Mouse (Mus musculus): ENCODE measurements at regions not wholly inside any gene's neighbourhood (a gene's known extent, or its start where the extent isn't known, plus 50 kb on each side); places are given as distances from the start of the nearest gene placed in this dataset.

- H3K4me1 ChIP-seq, result peaks cover 7% of the 10 kb centered on the region
- no peaks in the 10 kb centered on the region for H3K36me3 ChIP-seq
- no peak overlapping the region for H3K9ac ChIP-seq
- H3K4me2 ChIP-seq (replicated peaks), result no peak overlapping the region
- 0 out of 2 replicates have a peak, but pooled peaks have one; percentile 67 for ATAC-seq (ENCODE audit: low FRiP score)
- H3K4me3 ChIP-seq, result no peak overlapping the region
- H3K9me3 ChIP-seq (replicated peaks), result no peaks in the 10 kb centered on the region
- no peak overlapping the region for H3K27ac ChIP-seq
- WGBS, result 23% methylated on average over 6 of the region's 6 CpGs
- H3K27me3 ChIP-seq, result peaks cover 5% of the 10 kb centered on the region; the same call in 1 of the 2 replicates
These were observed 120.4 kb upstream of the Opcml start for GRCm38 (mm10) chr9:27670032-27670740.

- no peak for ATAC-seq (ENCODE audit: low FRiP score)
- H3K4me3 ChIP-seq, result no peak overlapping the region
- H3K27ac ChIP-seq, result no peak overlapping the region
- H3K4me1 ChIP-seq, result no peaks in the 10 kb centered on the region
- no peak overlapping the region for H3K4me2 ChIP-seq (replicated peaks)
- no peaks in the 10 kb centered on the region for H3K9me3 ChIP-seq (replicated peaks)
- H3K27me3 ChIP-seq, result no peaks in the 10 kb centered on the region
- H3K9ac ChIP-seq, result no peak overlapping the region
- no peaks in the 10 kb centered on the region for H3K36me3 ChIP-seq
These were observed 105.2 kb upstream of the Opcml start for GRCm38 (mm10) chr9:27685325-27685724.

GRCm38 (mm10) chr9:27691616-27692015, 99.0 kb upstream of the Opcml start:
- Histone ChIP-seq H3K27me3 (no peaks in the 10 kb centered on the region), H3K4me1 (no peaks in the 10 kb centered on the region), H3K36me3 (no peaks in the 10 kb centered on the region), H3K27ac (no peak overlapping the region), H3K9ac (no peak overlapping the region), H3K4me3 (no peak overlapping the region), H3K4me2 (replicated peaks) (no peak overlapping the region), H3K9me3 (replicated peaks) (no peaks in the 10 kb centered on the region)
- 76% methylated on average over 4 of the region's 4 CpGs for WGBS
- ATAC-seq (ENCODE audit: low FRiP score), result no peak

GRCm38 (mm10) chr9:27692751-27693150, 97.8 kb upstream of the Opcml start:
- H3K4me3 ChIP-seq, result no peak overlapping the region
- no peak overlapping the region for H3K4me2 ChIP-seq (replicated peaks)
- no peaks in the 10 kb centered on the region for H3K9me3 ChIP-seq (replicated peaks)
- WGBS, result 89% methylated on average over 3 of the region's 3 CpGs
- H3K9ac ChIP-seq, result no peak overlapping the region
- no peak overlapping the region for H3K27ac ChIP-seq
- no peaks in the 10 kb centered on the region for H3K4me1 ChIP-seq
- no peaks in the 10 kb centered on the region for H3K36me3 ChIP-seq
- no peaks in the 10 kb centered on the region for H3K27me3 ChIP-seq
- no peak for ATAC-seq (ENCODE audit: low FRiP score)

GRCm38 (mm10) chr9:27694805-27695593, 95.6 kb upstream of the Opcml start:
- no peak overlapping the region for H3K27ac ChIP-seq
- H3K9me3 ChIP-seq (replicated peaks), result no peaks in the 10 kb centered on the region
- H3K9ac ChIP-seq, result no peak overlapping the region
- ATAC-seq (ENCODE audit: low FRiP score), result no peak
- WGBS, result 82% methylated on average over 8 of the region's 8 CpGs
- no peaks in the 10 kb centered on the region for H3K27me3 ChIP-seq
- H3K4me1 ChIP-seq, result no peaks in the 10 kb centered on the region
- H3K4me2 ChIP-seq (replicated peaks), result no peak overlapping the region
- no peak overlapping the region for H3K4me3 ChIP-seq
- no peaks in the 10 kb centered on the region for H3K36me3 ChIP-seq

- Histone ChIP-seq H3K27ac (no peak overlapping the region), H3K36me3 (no peaks in the 10 kb centered on the region), H3K4me3 (no peak overlapping the region), H3K4me2 (replicated peaks) (no peak overlapping the region), H3K27me3 (no peaks in the 10 kb centered on the region), H3K4me1 (no peaks in the 10 kb centered on the region), H3K9ac (no peak overlapping the region), H3K9me3 (replicated peaks) (no peaks in the 10 kb centered on the region)
- WGBS, result 82% methylated on average over 9 of the region's 9 CpGs
- no peak for ATAC-seq (ENCODE audit: low FRiP score)
These were observed 89.0 kb upstream of the Opcml start for GRCm38 (mm10) chr9:27701559-27701958.

GRCm38 (mm10) chr9:27702140-27702539, 88.4 kb upstream of the Opcml start:
- no peaks in the 10 kb centered on the region for H3K4me1 ChIP-seq
- H3K4me2 ChIP-seq (replicated peaks), result no peak overlapping the region
- no peaks in the 10 kb centered on the region for H3K27me3 ChIP-seq
- no peaks in the 10 kb centered on the region for H3K9me3 ChIP-seq (replicated peaks)
- ATAC-seq (ENCODE audit: low FRiP score), result no peak
- 79% methylated on average over 3 of the region's 3 CpGs for WGBS
- no peak overlapping the region for H3K27ac ChIP-seq
- H3K9ac ChIP-seq, result no peak overlapping the region
- H3K36me3 ChIP-seq, result no peaks in the 10 kb centered on the region
- H3K4me3 ChIP-seq, result no peak overlapping the region

GRCm38 (mm10) chr9:27704001-27704400, 86.6 kb upstream of the Opcml start:
- H3K4me2 ChIP-seq (replicated peaks), result no peak overlapping the region
- H3K4me3 ChIP-seq, result no peak overlapping the region
- no peaks in the 10 kb centered on the region for H3K9me3 ChIP-seq (replicated peaks)
- ATAC-seq (ENCODE audit: low FRiP score), result no peak
- H3K4me1 ChIP-seq, result no peaks in the 10 kb centered on the region
- H3K36me3 ChIP-seq, result no peaks in the 10 kb centered on the region
- no peak overlapping the region for H3K27ac ChIP-seq
- no peaks in the 10 kb centered on the region for H3K27me3 ChIP-seq
- no peak overlapping the region for H3K9ac ChIP-seq
- WGBS, result 77% methylated on average over 5 of the region's 5 CpGs

GRCm38 (mm10) chr9:27723840-27724408, 66.7 kb upstream of the Opcml start:
- WGBS, result 41% methylated on average over 2 of the region's 2 CpGs
- no peak overlapping the region for H3K4me2 ChIP-seq (replicated peaks)
- ATAC-seq (ENCODE audit: low FRiP score), result peak; percentile 58

GRCm38 (mm10) chr9:27724576-27724975, 66.0 kb upstream of the Opcml start:
- H3K27me3 ChIP-seq, result no peaks in the 10 kb centered on the region
- no peak overlapping the region for H3K4me3 ChIP-seq
- no peak overlapping the region for H3K27ac ChIP-seq
- no peak overlapping the region for H3K9ac ChIP-seq
- H3K4me1 ChIP-seq, result peaks cover 11% of the 10 kb centered on the region
- H3K9me3 ChIP-seq (replicated peaks), result no peaks in the 10 kb centered on the region
- H3K4me2 ChIP-seq (replicated peaks), result no peak overlapping the region
- 56% methylated on average over 2 of the region's 2 CpGs for WGBS
- no peaks in the 10 kb centered on the region for H3K36me3 ChIP-seq
- no peak for ATAC-seq (ENCODE audit: low FRiP score)

More at GRCm38 (mm10) chr9:27723840-27724408, 66.7 kb upstream of the Opcml start:
- no peaks in the 10 kb centered on the region for H3K9me3 ChIP-seq (replicated peaks)
- H3K9ac ChIP-seq, result no peak overlapping the region
- H3K27me3 ChIP-seq, result no peaks in the 10 kb centered on the region
- H3K36me3 ChIP-seq, result no peaks in the 10 kb centered on the region
- peaks cover 5% of the 10 kb centered on the region for H3K4me1 ChIP-seq
- no peak overlapping the region for H3K4me3 ChIP-seq
- no peak overlapping the region for H3K27ac ChIP-seq

- Histone ChIP-seq H3K4me2 (replicated peaks) (peak overlapping the region; percentile 32), H3K9me3 (replicated peaks) (no peaks in the 10 kb centered on the region), H3K27ac (peak overlapping the region; percentile 70), H3K9ac (no peak overlapping the region; the same call in 1 of the 2 replicates), H3K36me3 (no peaks in the 10 kb centered on the region), H3K4me3 (no peak overlapping the region), H3K27me3 (no peaks in the 10 kb centered on the region), H3K4me1 (peaks cover 11% of the 10 kb centered on the region)
- 5% methylated on average over 13 of the region's 13 CpGs for WGBS
- ATAC-seq (ENCODE audit: low FRiP score), result peak; percentile 91
These were observed 61.7 kb upstream of the Opcml start for GRCm38 (mm10) chr9:27728652-27729557.

- H3K27ac ChIP-seq, result peak overlapping the region; percentile 70; the same call in 1 of the 2 replicates
- H3K27me3 ChIP-seq, result no peaks in the 10 kb centered on the region
- H3K4me3 ChIP-seq, result no peak overlapping the region
- no peaks in the 10 kb centered on the region for H3K36me3 ChIP-seq
- H3K9me3 ChIP-seq (replicated peaks), result no peaks in the 10 kb centered on the region
- H3K9ac ChIP-seq, result no peak overlapping the region
- 42% methylated on average over 1 of the region's 1 CpGs for WGBS
- peaks cover 11% of the 10 kb centered on the region for H3K4me1 ChIP-seq
- no peak overlapping the region for H3K4me2 ChIP-seq (replicated peaks)
- ATAC-seq (ENCODE audit: low FRiP score), result peak; percentile 74
These were observed 61.1 kb upstream of the Opcml start for GRCm38 (mm10) chr9:27729558-27729889.

All from hindbrain, embryonic 12.5 days (tissue).